Mouse (Mus musculus) large intestine, adult 2 months (tissue): ENCODE measurements at regions not wholly inside any gene's neighbourhood (a gene's known extent, or its start where the extent isn't known, plus 50 kb on each side); places are given as distances from the start of the nearest gene placed in this dataset.

Source experiments
- DNase-seq: peaks from one replicate; pipeline ENCODE4 v3.0.0-alpha.2; 2012; ENCODE audit warnings: low read depth, low spot score
- WGBS: fragments of 180-500 bp; shearing (Covaris S2); methylation state at CpG from one replicate; pipeline ENCODE4 v1.1.7; 2018; 5-methylcytosine and 5-hydroxymethylcytosine counted together

GRCm38 (mm10) chr15:84616880-84617279 lies 52.5 kb upstream of the Prr5 start:
- 5% methylated on average over 8 of the region's 8 CpGs for WGBS
- peak; percentile 16 for DNase-seq

- 44% methylated on average over 17 of the region's 17 CpGs for WGBS
- peak; percentile 38 for DNase-seq
These were observed 55.6 kb upstream of the Prr5 start for GRCm38 (mm10) chr15:84613536-84614527.

DNA sequence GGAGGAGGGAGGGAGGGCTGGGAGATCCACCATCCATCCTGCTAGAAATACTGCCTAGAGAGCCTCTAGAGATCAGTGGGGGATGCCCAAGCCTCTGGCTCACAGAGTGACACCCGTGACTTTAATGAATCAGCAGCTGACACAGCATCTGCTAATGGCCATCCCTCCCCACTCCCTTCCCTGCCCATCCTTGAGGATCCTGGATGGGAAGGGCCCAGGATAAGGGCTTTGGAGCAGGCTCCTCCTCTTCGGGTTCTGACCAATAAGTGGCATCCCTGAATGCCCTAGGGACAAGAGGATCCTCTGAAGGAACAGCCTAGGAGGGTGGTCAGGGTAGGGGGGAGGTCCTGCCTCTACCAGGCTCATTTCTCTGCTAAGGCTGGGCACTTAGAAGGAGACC lies 55.3 kb upstream of the Rtl6 start:
- WGBS = 44% methylated on average over 2 of the region's 2 CpGs
- DNase-seq = no peak

DNA sequence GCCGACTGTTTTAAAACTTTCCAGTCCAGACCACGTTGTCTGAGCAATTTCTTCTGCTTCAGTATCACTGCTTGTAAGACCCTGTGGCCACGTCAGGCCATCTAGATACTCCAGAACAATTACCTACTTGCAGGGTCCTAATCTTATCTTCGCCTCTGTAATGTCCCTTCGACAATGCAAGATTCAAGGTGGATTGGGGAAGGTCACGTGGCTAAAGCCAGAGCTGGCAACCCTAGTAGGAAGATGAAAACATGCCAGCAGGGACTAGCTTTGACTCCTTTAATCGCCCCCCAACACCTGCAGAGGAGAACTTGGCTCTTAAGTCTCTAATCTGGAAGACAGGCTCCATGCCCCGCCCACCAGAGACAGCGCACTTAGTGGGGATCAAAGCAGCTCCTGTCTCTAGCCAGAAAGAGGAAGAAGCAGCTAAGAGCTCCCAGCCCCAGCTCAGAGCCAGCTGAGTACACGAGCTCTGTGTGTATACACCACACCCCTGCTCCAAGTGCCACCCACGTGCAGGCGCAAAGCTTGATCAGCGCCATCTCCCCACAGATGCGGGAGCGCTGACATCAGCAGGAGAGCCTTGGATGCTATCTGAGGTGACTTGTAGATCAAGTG lies 52.3 kb upstream of the Rtl6 start:
- no peak for DNase-seq
- 31% methylated on average over 15 of the region's 15 CpGs for WGBS

- DNase-seq = no peak
- WGBS = 31% methylated on average over 5 of the region's 5 CpGs
These were observed 51.4 kb upstream of the Rtl6 start for GRCm38 (mm10) chr15:84609063-84609462.
